Mouse (Mus musculus): ENCODE measurements around the gene Zfp296.
"Not testable (repeated sequence)": the region's sequence is repeated elsewhere in the genome, so short reads cannot be mapped to it uniquely, and the experiment has no call there.

The Zfp296 gene

DNA sequence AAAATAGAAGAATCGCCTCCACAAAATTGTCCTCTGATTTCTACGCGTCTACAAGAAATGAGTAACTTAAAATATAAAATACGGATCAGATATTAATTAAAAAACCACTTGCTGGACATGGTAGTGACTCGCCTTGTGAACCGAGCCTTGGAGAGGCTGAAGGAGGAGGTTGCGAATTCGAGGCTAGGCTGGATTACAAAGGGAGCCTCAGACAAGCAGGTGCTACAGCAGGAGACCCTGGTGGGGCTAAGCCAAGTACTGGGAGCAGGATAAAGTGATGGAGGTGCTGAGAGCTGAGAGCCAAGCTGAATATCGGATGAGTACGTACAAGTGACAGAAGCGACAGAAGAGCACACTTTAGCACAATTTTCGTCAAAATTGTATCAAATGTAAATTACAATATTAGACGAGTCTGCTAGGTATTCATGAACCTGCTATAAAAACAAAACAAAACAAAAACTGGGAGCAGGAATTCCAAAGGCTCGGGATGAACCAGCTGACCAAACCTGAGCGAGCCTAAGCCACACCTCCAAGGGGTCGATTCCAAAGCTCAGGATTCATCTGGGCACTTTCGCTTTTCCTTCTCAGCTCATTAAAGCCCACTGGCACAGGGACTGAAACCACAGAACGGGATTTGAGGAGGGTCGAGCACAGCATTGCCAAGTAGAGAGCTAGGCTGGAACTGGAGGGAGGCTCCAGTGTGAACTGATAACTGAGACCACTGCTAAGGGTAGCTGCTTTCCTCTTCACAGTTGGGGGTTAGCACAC is 14.3 kb upstream of the Zfp296 start, which contains the start of gene Ppp1r37:
Gene Ppp1r37, minus strand, starts transcription at position 434 of the 768 bp plus-strand sequence.
- peak; percentile 65 to 67 for DNase-seq

GRCm38 (mm10) chr7:19563884-19564283 is 13.2 kb upstream of the Zfp296 start:
- no peak for DNase-seq

GRCm38 (mm10) chr7:19564455-19564854 is 12.6 kb upstream of the Zfp296 start:
- peak in 1 of 2 experiments; percentile 54 for DNase-seq

DNA sequence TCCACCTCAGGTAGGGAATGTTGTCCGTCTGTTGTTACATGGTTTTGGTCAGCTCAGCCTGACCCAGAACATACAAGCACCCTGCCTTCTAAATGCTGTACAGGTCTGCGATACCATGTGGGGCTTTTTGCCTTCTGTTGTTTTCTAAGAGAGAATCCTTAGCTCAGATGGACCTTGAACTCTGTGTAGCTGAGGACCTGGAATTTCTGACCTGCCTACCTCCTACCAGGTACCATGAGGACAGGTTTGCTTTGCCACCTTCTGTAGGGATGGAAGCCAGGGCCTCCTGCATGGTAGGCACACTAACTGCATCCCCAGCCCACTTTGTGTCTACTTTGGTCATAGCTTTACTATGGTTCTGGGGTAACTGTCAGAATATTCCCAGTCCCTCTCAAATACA is 11.3 kb upstream of the Zfp296 start:
- no peak for DNase-seq

DNA sequence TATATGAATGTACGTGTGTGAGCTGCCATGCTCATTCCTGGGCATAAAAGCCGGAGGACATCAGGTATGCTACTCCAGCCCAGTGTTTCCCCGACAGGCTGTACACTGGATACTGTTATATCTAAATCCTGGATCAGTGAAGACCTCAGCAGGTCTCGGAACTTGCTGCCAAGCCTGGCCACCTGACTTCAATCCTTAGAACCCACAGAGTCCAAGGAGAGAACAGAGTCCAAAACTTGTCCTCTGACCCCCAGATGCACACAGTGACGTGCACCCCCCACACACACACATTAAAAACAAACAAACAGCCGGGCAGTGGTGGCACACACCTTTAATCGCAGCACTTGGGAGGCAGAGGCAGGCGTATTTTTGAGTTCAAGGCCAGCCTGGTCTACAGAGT is 9.7 kb upstream of the Zfp296 start:
- DNase-seq, result no peak

DNA sequence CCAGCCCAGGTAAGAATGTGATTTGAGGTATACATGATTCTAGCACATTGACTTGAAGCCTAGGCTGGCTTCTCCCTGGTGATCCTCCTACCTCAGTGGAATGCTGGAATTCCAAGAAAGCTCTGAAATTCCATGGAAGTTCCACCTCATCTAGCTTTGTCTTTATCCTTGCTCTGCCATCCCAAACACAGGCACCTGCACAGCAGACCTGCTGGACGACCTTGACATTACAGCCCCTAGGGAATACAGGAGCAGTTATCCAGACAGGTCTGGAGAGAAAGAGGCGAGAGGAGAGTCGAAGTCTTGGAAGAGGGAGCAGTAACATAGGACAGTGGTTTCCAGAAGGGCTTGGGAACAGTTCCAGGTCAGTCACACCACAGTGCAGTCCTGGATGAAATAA is 7.4 kb upstream of the Zfp296 start:
- no peak for DNase-seq

DNA sequence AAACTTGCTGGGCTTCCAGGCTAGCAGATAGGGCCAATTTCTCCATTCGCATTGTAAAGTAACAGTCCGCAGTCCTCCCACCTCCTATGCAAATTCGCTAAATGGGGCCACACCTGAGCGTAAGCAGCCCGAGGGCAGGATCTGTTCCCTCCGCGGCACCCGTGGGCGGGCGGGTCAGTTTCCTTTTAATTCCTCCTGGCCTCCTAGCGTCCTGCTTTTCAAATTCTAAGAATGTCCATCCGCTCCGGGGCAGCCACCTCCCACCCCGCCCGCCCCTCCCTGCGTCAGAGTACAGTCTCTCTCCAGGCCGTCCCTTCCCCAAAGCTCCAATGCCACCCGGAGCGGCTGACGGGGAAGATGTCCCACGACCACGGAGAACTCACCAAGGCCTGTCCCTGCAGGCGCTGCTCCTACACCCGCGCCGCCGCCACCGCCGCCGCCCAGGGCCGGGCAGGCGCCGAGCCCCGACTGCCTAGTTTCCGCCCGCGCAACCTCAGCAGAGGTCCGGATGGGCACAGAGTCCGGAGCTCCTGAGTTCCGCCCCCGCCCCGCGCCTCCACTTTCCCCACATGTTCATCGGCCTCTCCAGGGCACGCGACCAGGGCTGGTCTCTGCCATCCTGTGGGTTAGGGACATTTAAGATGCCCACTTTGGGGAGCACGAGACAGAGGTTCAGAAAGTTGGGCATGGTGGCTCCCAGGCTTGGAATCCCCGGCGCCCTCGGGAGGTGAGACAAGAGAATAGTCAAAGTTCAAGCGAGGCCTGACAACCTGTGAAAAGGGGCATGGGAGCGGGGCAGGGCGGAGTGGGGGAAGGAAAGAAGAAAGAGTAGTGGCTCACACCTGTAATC is 3.9 kb upstream of the Zfp296 start:
- DNase-seq, result peak; percentile 87

- no peak for DNase-seq
These were observed 3.3 kb upstream of the Zfp296 start for GRCm38 (mm10) chr7:19573776-19574140.

GRCm38 (mm10) chr7:19575559-19575958 is 1.5 kb upstream of the Zfp296 start:
- DNase-seq, result no peak

GRCm38 (mm10) chr7:19577877-19578414 is 859 bp downstream of the Zfp296 start:
- no peak for DNase-seq

DNA sequence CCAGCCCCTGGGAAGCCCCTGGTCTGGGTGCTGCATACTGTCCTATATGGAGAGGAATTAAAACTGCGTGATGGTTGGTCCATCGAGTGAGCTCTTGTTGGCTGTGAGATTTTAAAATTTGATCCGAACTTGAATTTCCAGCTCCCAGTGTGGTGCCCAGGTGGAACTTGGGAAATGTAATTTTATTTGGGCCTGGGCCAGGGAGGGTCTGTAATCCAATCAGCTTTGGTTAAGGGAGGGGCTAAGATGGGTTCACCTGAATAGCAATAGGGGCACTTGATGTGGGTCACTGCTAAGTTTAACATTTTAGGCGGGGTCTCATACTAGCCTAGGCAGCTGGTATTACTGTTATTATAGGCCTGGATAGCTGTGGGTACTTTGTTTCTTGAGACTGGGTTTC is 1.3 kb downstream of the Zfp296 start:
- no peak for DNase-seq

DNA sequence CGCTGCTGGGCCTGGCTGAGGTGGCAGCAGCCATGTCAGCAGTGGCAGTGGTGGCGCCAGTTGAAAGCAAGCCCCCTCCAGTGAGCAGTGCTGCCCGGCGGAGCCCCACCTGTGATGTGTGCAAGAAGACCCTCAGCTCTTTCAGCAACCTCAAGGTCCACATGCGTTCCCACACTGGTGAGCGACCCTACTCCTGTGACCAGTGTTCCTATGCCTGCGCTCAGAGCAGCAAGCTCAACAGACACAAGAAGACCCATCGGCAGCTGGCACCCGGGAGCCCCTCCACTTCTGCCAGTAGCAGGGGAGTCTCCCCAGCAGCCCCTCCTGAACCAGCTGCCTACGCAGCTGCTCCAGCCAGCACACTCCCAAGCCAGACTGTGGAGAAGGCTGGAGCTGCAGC is 2.7 kb downstream of the Zfp296 start:
- no peak for DNase-seq

- DNase-seq, result no peak
These were observed 3.5 kb downstream of the Zfp296 start for GRCm38 (mm10) chr7:19580634-19581033.

- DNase-seq, result no peak
These were observed 9.2 kb downstream of the Zfp296 start for GRCm38 (mm10) chr7:19586269-19586668.

- peak; percentile 58 to 72 for DNase-seq
These were observed 12.1 kb downstream of the Zfp296 start for GRCm38 (mm10) chr7:19589207-19589606.

DNA sequence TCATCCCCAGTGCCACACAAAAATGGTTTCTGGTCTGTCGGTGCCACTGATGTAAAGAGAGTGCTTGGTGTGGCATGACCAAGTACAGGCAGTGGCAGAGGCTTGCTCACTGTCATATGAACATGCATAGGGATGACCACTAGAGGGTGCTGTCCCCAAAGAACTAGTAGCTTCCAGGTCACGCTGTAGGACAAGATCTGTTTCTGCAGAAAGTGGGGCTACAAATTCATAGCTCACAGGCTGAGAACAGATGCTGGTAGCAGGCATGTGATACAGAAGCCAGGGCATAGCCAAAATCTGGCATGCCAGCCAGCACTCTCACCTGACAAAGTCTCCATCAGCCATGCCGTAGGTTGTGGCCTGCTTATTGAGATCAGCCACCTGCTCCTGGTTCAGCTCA is 12.8 kb downstream of the Zfp296 start:
- peak; percentile 88 to 93 for DNase-seq

- no peak for DNase-seq
These were observed 16.1 kb downstream of the Zfp296 start for GRCm38 (mm10) chr7:19593061-19593730.

- no peak for DNase-seq
These were observed 23.5 kb downstream of the Zfp296 start for GRCm38 (mm10) chr7:19600562-19600961.

- no peak for DNase-seq
These were observed 26.0 kb downstream of the Zfp296 start for GRCm38 (mm10) chr7:19603055-19603454.

GRCm38 (mm10) chr7:19603849-19604605 is 26.9 kb downstream of the Zfp296 start, which contains the start of gene Clasrp:
Gene Clasrp (minus strand): TSS chr7:19604486.
- peak; percentile 96 for DNase-seq

- not testable (repeated sequence) for DNase-seq
These were observed 27.6 kb downstream of the Zfp296 start for GRCm38 (mm10) chr7:19604606-19605214.

- no peak for DNase-seq
These were observed 30.2 kb downstream of the Zfp296 start for GRCm38 (mm10) chr7:19607291-19607690.

Data from cerebellum, postnatal 14 days (tissue).